Mouse (Mus musculus) retina, adult 2 months (tissue): Measurements from ENCODE around the gene Sec62.
A peak's percentile ranks its signal among the peaks of the same experiment; 100 is the strongest.
"Not testable (repeated sequence)": the region's sequence is repeated elsewhere in the genome, so short reads cannot be mapped to it uniquely, and the experiment has no call there.

Source experiments
- DNase-seq: peaks from one replicate; pipeline ENCODE4 v3.0.0-alpha.2; 2012; ENCODE audit warnings: low read depth, low spot score

The Sec62 gene

DNA sequence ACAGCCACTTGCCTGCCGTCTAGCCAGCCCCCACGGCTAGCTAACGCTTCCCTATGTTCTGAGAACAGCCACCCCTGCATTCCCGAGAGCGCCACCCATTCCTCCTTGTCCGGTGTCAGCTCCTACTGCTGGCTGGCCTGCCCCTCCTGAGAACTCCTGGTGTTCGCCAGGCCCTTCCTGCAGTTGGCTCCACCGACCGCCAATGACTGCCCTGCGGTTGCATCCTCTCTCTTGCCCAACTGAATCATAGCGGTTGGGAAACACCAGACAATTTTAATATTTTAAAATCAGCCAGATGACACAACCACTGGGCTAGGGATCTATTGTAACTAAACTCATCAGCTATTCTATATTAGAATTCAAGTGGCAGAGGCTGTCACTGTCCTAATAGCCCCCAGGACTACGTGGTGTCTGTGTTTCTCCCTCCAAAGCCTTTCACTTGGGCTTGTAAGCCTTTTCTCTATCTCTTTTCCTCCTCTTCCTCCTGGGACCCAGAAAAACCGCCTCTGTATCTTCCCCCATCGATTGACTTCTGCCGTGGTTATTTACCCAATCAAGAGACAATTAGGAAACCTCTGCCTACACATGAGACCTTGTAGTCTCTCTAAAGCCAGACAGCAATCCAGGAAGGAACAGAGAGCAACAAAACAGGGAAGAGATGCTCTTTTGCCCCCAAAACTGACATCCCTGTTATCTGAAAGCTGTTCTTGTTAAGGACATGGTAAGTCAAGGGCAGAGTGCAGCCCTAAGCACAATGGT is 39.4 kb downstream of the Sec62 start:
- DNase-seq, result no peak

GRCm38 (mm10) chr3:30833254-30833653 is 40.6 kb downstream of the Sec62 start:
- no peak for DNase-seq

- no peak for DNase-seq
Observed at GRCm38 (mm10) chr3:30845755-30846154, 53.1 kb downstream of the Sec62 start.

DNA sequence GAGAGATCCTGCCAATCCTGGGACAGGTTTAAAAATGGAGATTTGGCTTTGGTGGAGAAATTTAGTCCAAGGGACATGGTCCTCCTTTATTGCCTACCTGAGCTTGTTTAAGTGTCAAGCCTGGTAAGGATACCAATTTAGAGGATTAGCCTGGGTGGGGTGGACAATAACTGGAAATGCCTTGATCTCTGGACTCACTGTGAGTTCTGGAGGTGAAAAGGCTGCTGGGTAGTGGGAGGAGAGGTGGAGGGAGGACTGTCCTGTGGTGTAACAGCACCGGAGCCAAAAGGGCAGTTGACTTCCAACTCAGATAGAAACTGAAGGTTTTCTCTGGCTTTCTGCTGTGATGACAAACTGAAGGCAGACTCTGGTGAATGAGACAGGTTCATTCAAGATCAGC is 54.7 kb downstream of the Sec62 start:
- DNase-seq, result no peak

GRCm38 (mm10) chr3:30851422-30851821 is 58.7 kb downstream of the Sec62 start:
- DNase-seq, result no peak

- no peak for DNase-seq
Observed at GRCm38 (mm10) chr3:30853596-30853995, 60.9 kb downstream of the Sec62 start.

DNA sequence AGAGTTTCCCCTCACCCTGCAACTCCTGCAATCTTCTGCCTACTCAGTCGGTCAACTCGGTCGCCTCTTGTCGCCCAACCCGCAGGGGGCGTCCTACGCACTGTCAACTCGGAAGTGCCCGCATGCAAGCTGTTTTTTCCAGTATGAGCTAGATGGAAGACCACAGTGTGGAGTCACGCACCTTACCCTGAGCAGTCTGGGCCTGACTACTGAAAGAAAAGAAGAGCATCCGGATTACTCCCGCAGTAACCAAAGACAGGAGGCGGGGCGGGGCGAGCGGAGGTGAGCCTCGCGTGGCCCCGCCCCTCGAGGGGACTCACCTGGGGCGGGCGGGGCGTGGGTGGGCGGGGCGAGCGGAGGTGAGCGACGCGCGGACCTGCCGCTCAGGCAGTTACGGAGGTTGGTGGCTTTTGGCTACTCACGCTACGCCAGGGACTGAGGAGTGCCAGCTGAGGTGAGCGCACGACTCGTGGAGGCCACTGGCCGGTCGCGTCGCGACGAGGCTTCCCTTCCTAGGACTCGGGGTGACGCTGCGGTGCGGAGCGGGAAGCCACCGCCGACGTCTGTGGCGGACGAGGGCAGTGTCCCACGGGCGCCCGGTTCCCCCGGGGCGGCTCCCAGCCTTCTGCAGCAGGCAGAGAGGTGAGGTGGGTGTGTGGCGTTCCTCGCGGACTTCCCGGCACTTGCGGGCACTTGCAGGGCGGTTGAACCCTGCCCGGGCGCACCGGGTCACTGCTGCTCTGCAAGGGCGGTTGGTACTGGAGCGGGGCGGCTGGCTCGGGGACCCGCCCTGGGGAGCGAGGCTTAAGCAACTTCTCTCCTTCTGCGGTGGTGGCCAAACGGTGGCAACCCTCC is 63.2 kb downstream of the Sec62 start, which contains the start of gene Gpr160:
Gpr160 (plus strand) TSS at position 347 of the 855 bp plus-strand sequence.
- peak; percentile 13 for DNase-seq

DNA sequence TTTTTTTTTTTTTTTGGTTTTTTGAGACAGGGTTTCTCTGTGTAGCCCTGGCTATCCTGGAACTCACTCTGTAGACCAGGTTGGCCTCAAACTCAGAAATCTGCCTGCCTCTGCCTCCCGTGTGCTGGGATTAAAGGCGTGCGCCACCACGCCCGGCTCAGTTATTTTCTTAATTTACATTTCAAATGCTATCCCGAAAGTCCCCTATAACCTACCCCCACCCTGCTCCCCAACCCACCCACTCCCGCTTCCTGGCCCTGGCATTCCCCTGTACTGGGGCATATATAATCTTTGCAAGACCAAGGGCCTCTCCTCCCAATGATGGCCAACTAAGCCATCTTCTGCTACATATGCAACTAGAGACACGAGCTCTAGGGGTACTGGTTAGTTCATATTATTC is 66.9 kb downstream of the Sec62 start:
- DNase-seq, result not testable (repeated sequence)

GRCm38 (mm10) chr3:30860705-30861104 is 68.0 kb downstream of the Sec62 start:
- DNase-seq, result no peak

GRCm38 (mm10) chr3:30863712-30864435 is 71.2 kb downstream of the Sec62 start:
- DNase-seq, result no peak

DNA sequence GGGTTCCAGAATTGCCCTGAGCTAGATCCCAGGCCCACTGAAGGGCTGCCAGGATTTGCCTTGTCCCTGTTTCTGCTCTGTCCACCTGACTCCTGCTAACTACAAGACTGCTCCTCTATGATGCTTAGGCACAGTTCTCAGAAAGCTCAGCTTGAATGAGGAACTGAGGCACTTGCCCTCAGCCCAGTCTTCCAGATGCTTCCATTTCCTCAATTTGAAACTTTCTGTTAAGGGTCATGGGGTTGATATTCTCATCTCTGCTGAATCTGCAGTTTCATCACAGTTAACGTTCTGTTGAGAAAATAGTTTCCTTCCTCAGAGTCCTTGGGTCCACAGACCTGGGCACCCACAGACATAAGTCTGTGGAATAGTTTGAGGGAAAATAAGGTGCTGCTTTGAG is 72.0 kb downstream of the Sec62 start:
- DNase-seq, result no peak

DNA sequence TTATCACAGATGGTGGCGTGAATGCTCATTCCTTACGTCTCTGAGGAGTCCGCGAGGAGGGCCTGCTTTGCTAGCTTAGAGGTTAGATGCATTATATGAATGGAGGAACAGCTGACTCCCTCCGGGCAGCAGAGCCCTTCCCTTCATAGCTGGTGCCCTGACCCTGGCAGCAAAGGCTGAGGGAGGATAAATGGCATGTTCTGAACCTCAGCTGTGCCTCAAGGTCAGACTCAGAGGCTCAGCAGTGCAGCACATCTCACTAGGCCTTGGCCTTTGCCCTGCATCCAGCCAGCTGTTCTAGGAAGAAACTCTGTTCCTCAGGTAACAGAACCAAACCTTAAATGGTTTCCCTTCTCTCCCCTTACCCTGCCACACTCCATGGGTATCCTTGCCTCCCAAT is 75.5 kb downstream of the Sec62 start:
- no peak for DNase-seq

- DNase-seq, result no peak
Observed at GRCm38 (mm10) chr3:30868625-30869024, 76.0 kb downstream of the Sec62 start.

- DNase-seq, result no peak
Observed at GRCm38 (mm10) chr3:30869995-30870394, 77.3 kb downstream of the Sec62 start.
